Mouse (Mus musculus): ENCODE measurements around the gene Adora1.
A peak's percentile ranks its signal among the peaks of the same experiment; 100 is the strongest.

The Adora1 gene

GRCm38 (mm10) chr1:134215059-134215458, 20.2 kb downstream of the Adora1 start:
- DNase-seq = no peak

GRCm38 (mm10) chr1:134213405-134213804, 21.8 kb downstream of the Adora1 start:
- DNase-seq = peak; percentile 43

- DNase-seq = no peak
Observed at GRCm38 (mm10) chr1:134212351-134212750, 22.9 kb downstream of the Adora1 start.

- no peak for DNase-seq
Observed at GRCm38 (mm10) chr1:134211631-134212030, 23.6 kb downstream of the Adora1 start.

- no peak for DNase-seq
Observed at GRCm38 (mm10) chr1:134211043-134211442, 24.2 kb downstream of the Adora1 start.

- no peak for DNase-seq
Observed at GRCm38 (mm10) chr1:134210179-134210755, 25.0 kb downstream of the Adora1 start.

- DNase-seq = peak; percentile 37
Observed at GRCm38 (mm10) chr1:134206085-134206484, 29.1 kb downstream of the Adora1 start.

- DNase-seq = no peak
Observed at GRCm38 (mm10) chr1:134205296-134206018, 29.8 kb downstream of the Adora1 start.

GRCm38 (mm10) chr1:134204230-134204629, 31.0 kb downstream of the Adora1 start:
- DNase-seq = no peak

- DNase-seq = peak; percentile 46
Observed at GRCm38 (mm10) chr1:134201751-134202420, 33.3 kb downstream of the Adora1 start.

- DNase-seq = no peak
Observed at GRCm38 (mm10) chr1:134200998-134201686, 34.1 kb downstream of the Adora1 start.

GRCm38 (mm10) chr1:134200481-134200880, 34.8 kb downstream of the Adora1 start:
- no peak for DNase-seq

GRCm38 (mm10) chr1:134198197-134198995, 36.8 kb downstream of the Adora1 start:
- DNase-seq = no peak

GRCm38 (mm10) chr1:134197325-134197982, 37.8 kb downstream of the Adora1 start:
- no peak for DNase-seq

- DNase-seq = peak; percentile 70
Observed at GRCm38 (mm10) chr1:134196386-134196785, 38.8 kb downstream of the Adora1 start.

- DNase-seq = no peak
Observed at GRCm38 (mm10) chr1:134195979-134196378, 39.3 kb downstream of the Adora1 start.

- DNase-seq = peak; percentile 28
Observed at GRCm38 (mm10) chr1:134195571-134195970, 39.7 kb downstream of the Adora1 start.

- DNase-seq = no peak
Observed at GRCm38 (mm10) chr1:134195117-134195516, 40.1 kb downstream of the Adora1 start.

GRCm38 (mm10) chr1:134194298-134195022, 40.8 kb downstream of the Adora1 start:
- no peak for DNase-seq

GRCm38 (mm10) chr1:134193674-134194197, 41.5 kb downstream of the Adora1 start:
- DNase-seq = no peak

- DNase-seq = no peak
Observed at GRCm38 (mm10) chr1:134193126-134193525, 42.1 kb downstream of the Adora1 start, which contains the start of gene Mybph. Gene Mybph (plus strand): TSS chr1:134193448.
